Mouse (Mus musculus) hindbrain, embryonic 10.5 days (tissue): ENCODE measurements around the gene Piezo1. TPM values are rescaled to one million over a fixed set of nuclear protein-coding genes. Genes with fewer than 3 reads are reported as not detected.

ENCODE experiments used
- DNase-seq: peaks from one replicate; pipeline ENCODE4 v3.0.0-alpha.2; 2017; ENCODE audit warnings: low spot score
- H3K27ac ChIP-seq: fragments of 300-500 bp; sonication (generic); 2 replicates; pipeline ENCODE4 v1.5.1; 2016; ENCODE audit warnings: mild to moderate bottlenecking, moderate library complexity
- H3K27me3 ChIP-seq: fragments of 300-500 bp; sonication (generic); 2 replicates; pipeline ENCODE4 v1.6.1; 2016; ENCODE audit warnings: mild to moderate bottlenecking; ENCODE audit not compliant: poor library complexity, insufficient read depth, severe bottlenecking
- H3K36me3 ChIP-seq: fragments of 300-500 bp; sonication (generic); 2 replicates; pipeline ENCODE4 v1.6.1; 2016; ENCODE audit warnings: mild to moderate bottlenecking, moderate library complexity
- H3K4me1 ChIP-seq: fragments of 300-500 bp; sonication (generic); replicated peaks from 2 replicates; pipeline ENCODE4 v1.6.1; 2016; ENCODE audit warnings: mild to moderate bottlenecking
- H3K4me3 ChIP-seq: fragments of 300-500 bp; sonication (generic); 2 replicates; pipeline ENCODE4 v1.5.1; 2016; ENCODE audit warnings: mild to moderate bottlenecking, moderate library complexity
- H3K9me3 ChIP-seq: fragments of 300-500 bp; sonication (generic); 2 replicates; pipeline ENCODE4 v1.6.1; 2016; ENCODE audit warnings: mild to moderate bottlenecking, moderate library complexity
- WGBS: fragments of 180-500 bp; shearing (Covaris S2); methylation state at CpG from one replicate; pipeline ENCODE4 v1.1.7; 2016; 5-methylcytosine and 5-hydroxymethylcytosine counted together
- polyA plus RNA-seq: library from polyadenylated mRNA; unstranded; fragments of >200 nt; fragmentation: Nextera tagmentation; extraction: Ambion mirVana; gene quantifications from 2 replicates; pipeline ENCODE4 v1.2.1, GENCODE M21; 2016

Piezo1 gene
- polyA plus RNA-seq, 1 experiment from 2014 or later, result 6.5 TPM

GRCm38 (mm10) chr8:122467816-122468215, 83.3 kb downstream of the Piezo1 start:
- Histone ChIP-seq H3K9me3 (no peaks in the 10 kb centered on the region), H3K27me3 (peaks cover 10% of the 10 kb centered on the region), H3K36me3 (peaks cover 59% of the 10 kb centered on the region), H3K4me3 (no peak overlapping the region), H3K4me1 (peaks cover 22% of the 10 kb centered on the region), H3K27ac (no peak overlapping the region)
- no peak for DNase-seq
- 88% methylated on average over 13 of the region's 13 CpGs for WGBS

GRCm38 (mm10) chr8:122464985-122465384, 86.1 kb downstream of the Piezo1 start:
- peaks cover 48% of the 10 kb centered on the region for H3K4me1 ChIP-seq
- 67% methylated on average over 7 of the region's 7 CpGs for WGBS
- DNase-seq, result no peak

DNA sequence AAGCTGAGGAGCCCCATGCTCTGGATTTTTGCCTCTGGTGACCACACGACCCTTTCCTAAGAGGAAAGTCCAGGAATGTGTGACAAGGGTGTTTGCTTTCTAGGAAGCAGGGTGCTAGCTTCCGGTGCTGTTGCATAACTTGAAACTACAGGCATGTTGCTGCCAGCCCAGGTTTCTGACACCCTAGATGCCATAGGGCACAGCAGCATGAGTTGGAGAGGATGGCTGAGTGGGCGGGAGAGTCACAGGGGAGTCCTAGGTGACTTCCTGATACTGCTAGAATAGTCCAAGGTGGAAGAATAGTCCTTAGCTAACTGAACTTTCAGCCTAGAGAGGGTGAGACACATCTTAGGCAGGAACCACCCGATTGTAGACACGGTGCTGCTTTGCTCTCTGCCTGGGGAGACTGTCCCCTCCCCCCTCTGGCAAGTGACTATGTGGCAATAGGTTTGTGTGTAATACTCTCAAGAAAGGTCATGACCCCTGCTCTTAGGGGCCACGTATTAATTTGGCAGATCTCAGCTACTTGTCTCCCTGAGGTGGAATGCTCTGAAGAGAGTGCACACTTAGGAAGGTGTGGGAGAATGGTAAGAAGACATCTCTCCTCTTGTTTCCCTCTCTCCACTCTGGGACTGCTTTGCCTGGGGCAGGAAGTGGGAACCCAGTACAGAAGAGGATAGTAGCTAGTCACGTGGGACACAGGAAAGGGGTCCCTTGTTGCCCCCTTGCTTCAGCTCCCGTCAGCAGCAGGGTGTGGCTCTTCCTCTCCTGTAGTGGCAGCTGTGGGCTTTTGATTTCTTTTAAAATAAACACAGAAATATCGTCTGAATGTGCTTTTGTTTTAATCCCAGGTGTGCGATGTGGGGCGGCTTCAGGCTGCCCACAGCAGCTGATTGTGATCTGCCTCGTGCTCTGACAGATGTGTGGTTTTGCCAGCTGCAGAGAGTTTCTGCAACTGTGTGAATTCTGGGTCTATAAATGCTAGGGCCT, 87.2 kb downstream of the Piezo1 start:
- DNase-seq, result no peak
- 70% methylated on average over 12 of the region's 12 CpGs for WGBS
- H3K4me3 ChIP-seq, result no peak overlapping the region
- H3K27ac ChIP-seq, result no peak overlapping the region
- H3K4me1 ChIP-seq, result peaks cover 50% of the 10 kb centered on the region
- H3K36me3 ChIP-seq, result peaks cover 35% of the 10 kb centered on the region
- peaks cover 48% of the 10 kb centered on the region for H3K27me3 ChIP-seq
- H3K9me3 ChIP-seq, result no peaks in the 10 kb centered on the region

More at GRCm38 (mm10) chr8:122464985-122465384, 86.1 kb downstream of the Piezo1 start:
- Histone ChIP-seq H3K27me3 (peaks cover 38% of the 10 kb centered on the region), H3K9me3 (no peaks in the 10 kb centered on the region), H3K27ac (no peak overlapping the region), H3K4me3 (no peak overlapping the region), H3K36me3 (peaks cover 44% of the 10 kb centered on the region)

DNA sequence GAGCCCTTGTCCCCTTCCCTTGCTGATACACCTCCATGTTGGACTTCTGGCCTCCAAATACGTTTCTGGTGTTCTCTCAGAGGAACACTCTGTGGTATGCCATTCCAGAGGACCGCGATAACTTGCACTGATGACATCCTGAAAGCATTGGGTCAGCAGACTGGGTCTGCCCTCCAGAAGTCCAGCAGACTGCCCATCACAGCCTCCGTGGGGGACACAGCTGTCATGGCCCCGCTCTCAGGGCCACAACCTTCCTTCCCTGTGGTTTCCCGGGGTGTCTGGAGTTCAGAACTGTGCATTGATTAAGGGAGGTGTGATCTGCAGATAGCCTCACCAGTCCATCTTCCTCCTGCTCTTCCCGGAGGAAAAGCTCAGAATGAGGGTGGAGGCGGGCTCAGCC, 88.6 kb downstream of the Piezo1 start:
- H3K9me3 ChIP-seq, result no peaks in the 10 kb centered on the region
- H3K27me3 ChIP-seq, result peaks cover 63% of the 10 kb centered on the region
- peaks cover 50% of the 10 kb centered on the region for H3K4me1 ChIP-seq
- H3K27ac ChIP-seq, result no peak overlapping the region
- no peak overlapping the region for H3K4me3 ChIP-seq
- 74% methylated on average over 8 of the region's 8 CpGs for WGBS
- DNase-seq, result no peak
- peaks cover 21% of the 10 kb centered on the region for H3K36me3 ChIP-seq

DNA sequence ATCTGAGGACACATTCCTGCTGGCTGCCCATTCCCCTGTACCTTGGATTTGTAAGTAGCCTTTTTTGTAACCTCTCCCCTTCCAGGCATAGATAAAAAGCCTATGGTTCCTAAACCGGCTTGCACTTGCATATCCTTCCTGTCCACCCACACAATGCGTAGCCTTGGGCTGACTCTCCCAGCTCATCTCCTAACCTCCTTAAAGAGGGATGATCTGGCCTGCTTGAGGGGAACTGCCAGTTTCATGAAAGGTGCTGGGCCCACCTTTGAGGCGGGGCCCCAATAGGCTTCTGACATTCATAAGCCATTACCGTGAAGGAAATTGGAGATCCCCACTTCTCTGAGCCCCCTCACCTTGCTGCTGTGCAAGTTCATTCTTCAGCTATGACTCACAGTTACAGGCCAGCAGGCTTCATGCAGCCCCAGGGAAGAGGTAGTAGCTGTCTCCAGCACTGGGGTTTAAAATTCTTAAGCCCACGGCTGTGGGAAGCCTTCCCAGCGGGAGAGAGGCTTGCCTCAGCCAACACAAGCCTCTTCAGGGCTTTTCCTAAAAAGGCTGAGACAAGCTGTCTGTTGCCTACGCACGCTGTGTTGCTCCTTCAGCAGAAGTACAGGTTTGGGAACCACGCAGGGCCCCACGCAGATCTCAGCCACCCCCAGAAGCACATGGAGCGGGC, 89.5 kb downstream of the Piezo1 start:
- WGBS, result 63% methylated on average over 11 of the region's 11 CpGs
- no peak for DNase-seq
- peaks cover 12% of the 10 kb centered on the region for H3K36me3 ChIP-seq
- no peak overlapping the region for H3K4me3 ChIP-seq
- H3K9me3 ChIP-seq, result no peaks in the 10 kb centered on the region
- H3K4me1 ChIP-seq, result peaks cover 50% of the 10 kb centered on the region
- no peak overlapping the region for H3K27ac ChIP-seq
- H3K27me3 ChIP-seq, result peaks cover 72% of the 10 kb centered on the region

DNA sequence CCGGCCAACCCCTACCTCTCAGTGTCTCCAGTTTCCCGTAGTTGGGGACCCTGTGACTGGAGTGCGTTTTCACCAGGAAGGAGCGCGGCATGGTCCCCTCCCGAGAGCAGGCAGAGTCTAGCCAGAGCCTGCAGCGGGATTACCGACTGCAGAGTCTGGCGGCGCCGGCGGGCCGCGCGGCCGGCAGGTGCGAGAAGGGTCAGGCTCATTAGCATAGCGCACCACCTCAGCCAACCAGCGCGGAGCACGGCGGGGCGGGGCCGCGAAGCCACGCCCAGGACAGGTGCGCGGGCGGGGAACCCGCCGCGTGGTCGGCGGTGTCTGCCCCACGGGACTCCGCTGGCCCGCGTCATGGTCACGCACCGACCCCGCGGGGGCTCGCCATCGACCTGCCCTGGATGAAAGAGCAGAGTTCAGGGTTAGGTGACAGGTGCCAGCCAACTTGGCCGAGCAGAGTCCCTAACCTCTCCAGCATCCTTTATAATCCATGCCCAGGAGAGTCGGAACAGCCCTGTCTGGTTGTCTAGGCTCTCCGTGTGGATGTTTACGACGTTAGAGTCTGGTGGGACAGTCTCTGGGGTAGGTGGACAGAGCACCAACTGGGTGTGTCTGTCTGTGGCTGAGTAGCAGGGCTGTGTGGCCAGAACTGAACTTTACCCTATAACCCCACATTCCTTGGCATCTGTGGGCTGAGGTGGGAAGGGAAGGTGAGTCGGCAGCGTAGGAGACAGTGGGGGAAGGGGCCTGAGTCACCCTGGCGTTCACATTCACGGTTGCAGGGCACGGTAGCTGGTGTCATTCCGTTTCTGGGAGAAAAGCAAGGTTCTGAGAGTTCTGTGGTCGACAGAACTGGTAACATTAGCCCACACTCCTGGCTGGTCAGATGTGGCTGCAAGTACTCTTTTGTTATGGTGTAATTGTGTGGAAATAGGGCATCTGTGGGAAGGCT, 90.3 kb downstream of the Piezo1 start, which contains the start of gene Snai3:
Snai3 (minus strand) TSS at position 210 of the 949 bp plus-strand sequence.
- peak; percentile 50 for DNase-seq
- WGBS, result 3% methylated on average over 56 of the region's 56 CpGs
- H3K27me3 ChIP-seq, result peaks cover 80% of the 10 kb centered on the region
- H3K4me1 ChIP-seq, result peaks cover 50% of the 10 kb centered on the region
- peak within 1 kb of the TSS; percentile 41; the same call in 1 of the 2 replicates for H3K27ac ChIP-seq
- peaks cover 5% of the 10 kb centered on the region for H3K36me3 ChIP-seq
- H3K9me3 ChIP-seq, result no peaks in the 10 kb centered on the region
- peak within 1 kb of the TSS; percentile 50 for H3K4me3 ChIP-seq

- Histone ChIP-seq H3K4me1 (peaks cover 47% of the 10 kb centered on the region), H3K27ac (no peak overlapping the region), H3K36me3 (no peaks in the 10 kb centered on the region), H3K27me3 (peaks cover 80% of the 10 kb centered on the region), H3K9me3 (no peaks in the 10 kb centered on the region), H3K4me3 (peak overlapping the region; percentile 50)
- WGBS, result 32% methylated on average over 7 of the region's 7 CpGs
- no peak for DNase-seq
These were observed 91.1 kb downstream of the Piezo1 start for GRCm38 (mm10) chr8:122459990-122460389.

GRCm38 (mm10) chr8:122459218-122459900, 91.8 kb downstream of the Piezo1 start:
- 61% methylated on average over 6 of the region's 6 CpGs for WGBS
- H3K9me3 ChIP-seq, result no peaks in the 10 kb centered on the region
- H3K4me3 ChIP-seq, result 0 out of 2 replicates have a peak overlapping the region, but pooled peaks have one; percentile 50
- no peaks in the 10 kb centered on the region for H3K36me3 ChIP-seq
- peaks cover 42% of the 10 kb centered on the region for H3K4me1 ChIP-seq
- H3K27me3 ChIP-seq, result peaks cover 85% of the 10 kb centered on the region
- peak; percentile 20 for DNase-seq
- H3K27ac ChIP-seq, result no peak overlapping the region

- Histone ChIP-seq H3K4me1 (peaks cover 23% of the 10 kb centered on the region), H3K27me3 (peaks cover 71% of the 10 kb centered on the region)
These were observed 94.0 kb downstream of the Piezo1 start for GRCm38 (mm10) chr8:122457171-122457570.

GRCm38 (mm10) chr8:122454409-122454808, 96.7 kb downstream of the Piezo1 start:
- Histone ChIP-seq H3K36me3 (no peaks in the 10 kb centered on the region), H3K27me3 (peaks cover 44% of the 10 kb centered on the region), H3K27ac (no peak overlapping the region), H3K9me3 (no peaks in the 10 kb centered on the region), H3K4me3 (no peak overlapping the region), H3K4me1 (no peaks in the 10 kb centered on the region)
- 89% methylated on average over 6 of the region's 6 CpGs for WGBS
- DNase-seq, result no peak

More at GRCm38 (mm10) chr8:122457171-122457570, 94.0 kb downstream of the Piezo1 start:
- no peaks in the 10 kb centered on the region for H3K9me3 ChIP-seq
- H3K36me3 ChIP-seq, result no peaks in the 10 kb centered on the region
- H3K4me3 ChIP-seq, result no peak overlapping the region
- no peak overlapping the region for H3K27ac ChIP-seq
- 78% methylated on average over 11 of the region's 11 CpGs for WGBS
- no peak for DNase-seq

DNA sequence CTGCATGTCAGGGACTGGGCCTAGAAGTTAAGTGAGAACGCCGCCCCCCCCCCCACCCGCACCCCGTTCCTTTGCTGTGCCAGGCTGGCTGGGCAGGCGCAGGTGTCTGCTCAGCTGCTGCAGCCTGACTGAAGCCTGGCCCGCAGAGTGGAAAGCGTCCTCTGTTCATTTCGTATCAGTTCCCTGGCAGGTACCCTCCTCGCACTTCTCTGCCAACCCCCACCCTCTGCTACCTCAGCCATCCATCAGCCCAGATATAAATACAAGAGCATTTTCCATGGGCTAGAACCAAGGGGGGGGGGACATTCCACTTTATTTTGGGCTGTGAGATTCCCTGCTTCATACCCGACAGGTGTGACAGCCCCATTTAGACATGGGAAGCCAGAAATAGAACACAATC, 99.0 kb downstream of the Piezo1 start:
- H3K4me3 ChIP-seq, result no peak overlapping the region
- no peaks in the 10 kb centered on the region for H3K9me3 ChIP-seq
- 86% methylated on average over 10 of the region's 10 CpGs for WGBS
- H3K27ac ChIP-seq, result no peak overlapping the region
- no peaks in the 10 kb centered on the region for H3K36me3 ChIP-seq
- H3K27me3 ChIP-seq, result peaks cover 21% of the 10 kb centered on the region; the same call in 1 of the 2 replicates
- no peaks in the 10 kb centered on the region for H3K4me1 ChIP-seq
- no peak for DNase-seq
